Mouse (Mus musculus): ENCODE data around the gene 6720489N17Rik. TPM values are rescaled to one million over a fixed set of nuclear protein-coding genes. Genes with fewer than 3 reads are reported as not detected.

6720489N17Rik gene
- 0.05 TPM in 1 of 2 replicates, not detected in the other for polyA plus RNA-seq (2012; rRNA removed)

DNA sequence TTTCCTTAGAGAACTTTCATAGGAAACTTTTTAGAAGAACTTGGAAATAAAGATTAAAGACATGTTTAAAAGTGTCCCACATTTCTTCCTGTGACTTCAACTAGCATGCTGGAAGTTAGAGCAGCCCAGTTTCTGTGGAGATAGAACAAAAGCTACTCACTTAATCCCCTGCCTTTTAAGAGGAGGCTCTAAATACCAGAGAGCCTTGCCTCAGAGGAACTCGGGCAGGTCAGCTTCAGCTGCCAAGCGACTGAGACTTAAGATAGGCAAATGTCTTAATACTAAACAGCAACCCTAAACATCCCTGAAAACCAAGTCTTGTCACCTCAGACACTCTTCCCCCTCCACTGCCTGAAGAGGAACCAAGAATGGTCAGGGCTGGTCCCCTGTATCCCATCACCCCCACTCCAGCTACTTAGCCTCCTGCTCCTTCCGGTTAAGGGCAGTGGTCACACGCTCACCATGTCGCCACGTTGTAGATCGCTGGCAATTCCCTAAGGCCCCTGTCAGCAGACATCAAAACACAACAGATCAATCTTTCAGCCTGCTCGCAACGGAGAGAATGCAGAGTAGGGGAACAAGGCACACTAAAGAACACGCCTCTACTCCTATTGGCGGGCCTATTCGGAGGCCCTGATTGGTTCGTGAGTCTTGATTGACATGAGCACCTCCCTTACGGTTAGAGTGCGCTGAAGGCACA, at the start of gene 6720489N17Rik:
6720489N17Rik (minus strand) TSS at position 606 of the 700 bp plus-strand sequence.

DNA sequence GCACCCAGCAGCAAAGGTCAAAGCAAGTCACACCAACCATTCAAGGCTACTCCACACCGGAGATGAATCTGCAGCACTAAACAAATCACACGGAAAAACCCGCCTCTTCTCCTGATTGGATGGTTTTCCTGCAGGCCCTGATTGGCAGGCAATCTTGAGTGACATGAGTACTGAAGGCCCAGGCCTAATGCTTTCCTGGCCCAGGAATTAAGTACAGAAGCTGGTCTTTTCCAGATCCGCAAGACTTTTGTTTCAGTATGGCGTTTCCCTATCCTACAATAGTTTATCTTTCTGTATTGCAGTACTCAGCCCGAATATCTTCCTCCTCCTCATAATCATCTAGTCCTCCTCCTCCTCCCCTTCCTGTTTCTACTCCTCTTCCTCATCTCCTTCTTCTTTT, 52.9 kb downstream of the 6720489N17Rik start, which contains the start of gene Zfp934:
Zfp934 (minus strand) TSS at position 101 of the 400 bp plus-strand sequence.

DNA sequence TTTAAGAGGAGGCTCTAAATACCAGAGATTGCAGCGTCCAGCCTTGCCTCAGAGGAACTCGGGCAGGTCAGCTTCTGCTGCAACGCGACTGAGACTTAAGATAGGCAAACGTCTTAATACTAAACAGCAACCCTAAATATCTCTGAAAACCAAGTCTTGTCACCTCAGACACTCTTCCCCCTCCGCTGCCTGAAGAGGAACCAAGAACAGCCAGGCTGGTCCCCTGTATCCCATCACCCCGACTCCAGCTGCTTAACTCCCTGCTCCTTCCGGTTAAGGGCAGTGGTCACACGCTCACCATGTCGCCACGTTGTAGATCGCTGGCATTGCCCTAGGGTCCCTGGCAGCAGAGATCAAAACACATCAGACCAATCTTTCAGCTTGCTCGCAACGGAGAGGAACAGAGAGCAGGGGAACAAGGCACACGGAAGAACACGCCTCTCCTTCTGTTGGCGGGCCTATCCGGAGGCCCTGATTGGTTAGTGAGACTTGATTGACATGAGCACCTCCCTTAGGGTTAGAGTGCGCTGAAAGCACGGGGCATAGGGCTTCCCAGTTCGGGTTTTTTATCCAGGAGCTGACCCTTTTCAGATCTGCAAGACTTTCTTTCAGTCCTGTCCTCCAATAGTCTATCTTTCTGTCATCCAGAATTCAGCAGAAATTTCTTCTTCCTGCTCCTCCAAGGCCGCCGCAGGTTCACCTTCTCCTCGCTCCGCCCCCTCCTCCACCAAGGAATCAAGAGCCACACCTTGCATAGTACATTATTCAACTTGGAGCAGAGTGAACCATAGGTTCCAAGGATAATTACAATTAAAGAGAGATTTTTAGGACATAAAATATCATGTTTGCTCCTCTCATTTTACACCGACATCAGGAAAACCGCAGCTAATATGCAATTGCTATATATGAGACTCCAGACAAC, 65.5 kb downstream of the 6720489N17Rik start, which contains the start of gene Zfp935:
Zfp935 (minus strand) TSS at position 323 of the 922 bp plus-strand sequence.

Other genes with a start within 250 kb of the 6720489N17Rik start
- 0.05 and 0.12 TPM in 2 replicates for gene Gm3604, start 241.0 kb downstream of the 6720489N17Rik start, polyA plus RNA-seq (2012; rRNA removed)
- 0.44 and 0.86 TPM in 2 replicates for gene Gm49359, start 157.3 kb downstream of the 6720489N17Rik start, polyA plus RNA-seq (2012; rRNA removed)
- not detected in 2 replicates for gene Zfp935, start 65.7 kb downstream of the 6720489N17Rik start, polyA plus RNA-seq (2012; rRNA removed)
- 0.36 and 0.57 TPM in 2 replicates for gene Zfp934, start 53.0 kb downstream of the 6720489N17Rik start, polyA plus RNA-seq (2012; rRNA removed)
- 0.36 and 0.37 TPM in 2 replicates for gene Platr25, start 136.5 kb upstream of the 6720489N17Rik start, polyA plus RNA-seq (2012; rRNA removed)
- 0.30 and 0.71 TPM in 2 replicates for gene Gm5141, start 161.6 kb upstream of the 6720489N17Rik start, polyA plus RNA-seq (2012; rRNA removed)
- gene Fbp2, start 234.2 kb upstream of the 6720489N17Rik start, polyA plus RNA-seq (2012; rRNA removed): 51.8 and 54.3 TPM in 2 replicates